Mouse (Mus musculus): ENCODE results near the gene Nup155.

Gene Nup155

DNA sequence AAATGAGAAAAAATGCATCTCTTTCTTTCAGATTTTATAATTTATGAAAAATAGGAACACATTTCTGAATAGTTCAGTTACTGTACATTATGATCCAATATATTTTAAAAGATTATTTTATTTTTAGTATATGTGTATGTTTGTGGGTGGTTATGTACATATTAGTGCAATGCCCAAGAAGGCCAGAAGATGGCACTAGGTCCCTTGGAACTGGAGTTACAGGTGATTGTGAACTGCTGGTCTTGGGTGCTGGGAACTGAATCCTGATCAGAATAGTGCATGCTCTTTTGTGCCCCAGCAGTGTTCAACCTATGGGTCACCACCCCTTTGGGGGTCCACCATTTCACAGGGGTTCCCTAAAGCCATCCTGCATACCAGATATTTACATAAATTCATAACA, 91.2 kb downstream of the Nup155 start:
- no peak for DNase-seq

GRCm38 (mm10) chr15:8208362-8208761, 99.3 kb downstream of the Nup155 start:
- DNase-seq: no peak

Data from right cerebral cortex, postnatal 25 days (tissue).